Mouse (Mus musculus): Measurements from ENCODE around the gene Nek5.

Nek5 gene

GRCm38 (mm10) chr8:22124220-22125152 is at the start of gene Nek5:
Gene Nek5 (minus strand): TSS chr8:22125053.
- peak; percentile 55 for ATAC-seq (ENCODE audit: low TSS enrichment)

GRCm38 (mm10) chr8:22169167-22169566 is 44.3 kb upstream of the Nek5 start:
- peak; percentile 62 for ATAC-seq (ENCODE audit: low TSS enrichment)

- ATAC-seq (ENCODE audit: low TSS enrichment) = peak; percentile 92
These were observed 41.3 kb upstream of the Nek5 start, which contains the start of gene Nek3 for GRCm38 (mm10) chr8:22166080-22166603. Gene Nek3 (minus strand): TSS chr8:22166435.

- 0 out of 2 replicates have a peak, but pooled peaks have one; percentile 8 for ATAC-seq (ENCODE audit: low TSS enrichment)
These were observed 40.6 kb upstream of the Nek5 start for GRCm38 (mm10) chr8:22165251-22166079.

- no peak for ATAC-seq (ENCODE audit: low TSS enrichment)
These were observed 39.6 kb upstream of the Nek5 start for GRCm38 (mm10) chr8:22164431-22164830.

GRCm38 (mm10) chr8:22162206-22162605 is 37.4 kb upstream of the Nek5 start:
- no peak for ATAC-seq (ENCODE audit: low TSS enrichment)

GRCm38 (mm10) chr8:22150345-22150663 is 25.5 kb upstream of the Nek5 start:
- no peak for ATAC-seq (ENCODE audit: low TSS enrichment)

- ATAC-seq (ENCODE audit: low TSS enrichment) = no peak
These were observed 24.9 kb upstream of the Nek5 start for GRCm38 (mm10) chr8:22149643-22150344.

GRCm38 (mm10) chr8:22148367-22148740 is 23.5 kb upstream of the Nek5 start:
- no peak for ATAC-seq (ENCODE audit: low TSS enrichment)

GRCm38 (mm10) chr8:22147706-22148366 is 23.0 kb upstream of the Nek5 start:
- ATAC-seq (ENCODE audit: low TSS enrichment) = no peak

GRCm38 (mm10) chr8:22145831-22146230 is 21.0 kb upstream of the Nek5 start:
- ATAC-seq (ENCODE audit: low TSS enrichment) = no peak

GRCm38 (mm10) chr8:22143764-22144491 is 19.1 kb upstream of the Nek5 start:
- no peak for ATAC-seq (ENCODE audit: low TSS enrichment)

- ATAC-seq (ENCODE audit: low TSS enrichment) = no peak
These were observed 17.7 kb upstream of the Nek5 start for GRCm38 (mm10) chr8:22142592-22142991.

GRCm38 (mm10) chr8:22141836-22142385 is 17.1 kb upstream of the Nek5 start:
- ATAC-seq (ENCODE audit: low TSS enrichment) = no peak

GRCm38 (mm10) chr8:22136462-22136861 is 11.6 kb upstream of the Nek5 start:
- peak; percentile 47; the same call in 1 of the 2 replicates for ATAC-seq (ENCODE audit: low TSS enrichment)

- ATAC-seq (ENCODE audit: low TSS enrichment) = no peak
These were observed 9.9 kb upstream of the Nek5 start for GRCm38 (mm10) chr8:22134750-22135135.

- ATAC-seq (ENCODE audit: low TSS enrichment) = peak; percentile 76
These were observed 9.4 kb upstream of the Nek5 start for GRCm38 (mm10) chr8:22134078-22134749.

- ATAC-seq (ENCODE audit: low TSS enrichment) = no peak
These were observed 7.2 kb upstream of the Nek5 start for GRCm38 (mm10) chr8:22132062-22132461.

- ATAC-seq (ENCODE audit: low TSS enrichment) = no peak
These were observed 17.8 kb downstream of the Nek5 start for GRCm38 (mm10) chr8:22107020-22107419.

- ATAC-seq (ENCODE audit: low TSS enrichment) = no peak
These were observed 33.3 kb downstream of the Nek5 start for GRCm38 (mm10) chr8:22091568-22091967.
